Mouse (Mus musculus): ENCODE data around the gene Engase.

GRCm38 (mm10) chr11:118443201-118443970 is 33.2 kb upstream of the Engase start:
- TF ChIP-seq CTCF (IDR thresholded peaks at IDR 0.05; ENCODE audit: borderline replicate concordance, insufficient read depth, low read depth, low read length) (peak; percentile 82), POLR2A (IDR thresholded peaks at IDR 0.05; ENCODE audit: borderline replicate concordance, insufficient read depth, low read length) (no peak)

All from cerebellum, adult 2 months (tissue).